Mouse (Mus musculus) bone marrow macrophage, adult 2 months (primary cell): Measurements from ENCODE around the gene Pspn.

Experiments used
- CTCF ChIP-seq: IDR thresholded peaks from 2 replicates; pipeline ENCODE4 v1.5.1; 2012; ENCODE audit warnings: low read depth, mild to moderate bottlenecking, low read length, moderate library complexity
- POLR2A ChIP-seq: IDR thresholded peaks from 2 replicates; pipeline ENCODE4 v1.6.1; 2012; ENCODE audit warnings: mild to moderate bottlenecking, low read depth, low read length, borderline replicate concordance

DNA sequence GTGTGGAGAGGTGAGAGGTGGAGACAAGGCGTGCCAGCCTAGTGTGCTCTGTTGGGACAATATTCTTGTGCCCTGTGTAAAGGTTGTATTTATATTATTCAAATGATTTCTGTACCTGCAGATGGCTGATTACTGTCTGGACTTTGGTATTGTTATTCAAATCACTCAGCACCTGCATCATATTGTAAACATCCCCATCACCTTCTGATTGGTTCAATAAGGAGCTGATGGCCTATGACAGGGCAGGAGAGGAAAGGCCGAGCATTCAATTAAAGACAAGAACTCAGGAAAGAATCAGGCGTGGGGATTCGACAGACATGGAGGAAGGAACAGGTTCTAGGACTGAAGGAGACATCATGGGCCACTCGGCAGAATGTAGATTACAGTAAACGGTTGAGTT lies 36.2 kb downstream of the Pspn start:
- TF ChIP-seq CTCF (no peak), POLR2A (no peak)
